Mouse (Mus musculus): Measurements from ENCODE around the gene Gm44965. TPM values are rescaled to one million over a fixed set of nuclear protein-coding genes. Genes with fewer than 3 reads are reported as not detected.
"Not testable (repeated sequence)": the region's sequence is repeated elsewhere in the genome, so short reads cannot be mapped to it uniquely, and the experiment has no call there.

Gene Gm44965
- total RNA-seq, 2 experiments from 2014 or later: 1.5 TPM; not detected in 1

DNA sequence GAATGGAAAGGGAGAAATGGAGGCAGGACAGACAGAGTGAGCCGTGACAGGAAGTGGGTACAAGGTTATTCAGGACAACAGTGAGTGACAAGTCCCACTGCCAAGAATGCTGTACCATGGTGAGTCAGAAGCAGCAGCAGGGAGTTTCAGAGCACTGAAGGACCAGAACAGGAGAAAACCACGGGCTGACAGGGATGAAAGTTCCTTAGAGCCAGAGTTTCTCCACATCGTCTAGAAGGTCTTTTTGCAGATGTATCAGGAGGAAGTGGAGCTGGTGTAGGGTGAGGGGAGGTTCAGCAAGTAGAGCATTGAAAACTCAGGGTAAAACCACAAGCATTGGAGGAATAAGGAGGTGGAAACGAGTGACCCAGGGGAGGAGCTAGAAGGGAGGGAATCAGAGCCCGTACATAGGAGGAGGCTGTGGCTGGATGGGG, 14.5 kb upstream of the Gm44965 start:
- DNase-seq: no peak

DNA sequence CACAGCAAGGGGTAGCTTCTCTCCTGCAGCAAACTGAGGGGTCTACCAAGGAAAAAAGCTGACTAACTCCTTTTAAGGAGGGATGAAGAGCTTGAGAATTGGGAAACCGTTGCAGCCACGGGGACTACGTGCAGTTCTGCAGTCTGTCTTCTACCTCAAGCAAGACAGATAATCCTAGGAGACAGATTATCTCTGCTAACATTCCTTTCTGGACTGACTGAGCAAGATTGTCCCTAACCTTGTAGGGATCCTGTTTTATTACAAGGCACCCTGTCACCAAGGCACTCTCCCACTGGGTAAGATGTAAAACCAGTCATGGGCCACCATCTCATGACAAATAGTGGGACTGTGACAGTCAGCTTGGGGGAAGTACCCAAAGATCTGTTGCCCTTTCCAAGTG, 12.5 kb upstream of the Gm44965 start:
- no peak for DNase-seq

DNA sequence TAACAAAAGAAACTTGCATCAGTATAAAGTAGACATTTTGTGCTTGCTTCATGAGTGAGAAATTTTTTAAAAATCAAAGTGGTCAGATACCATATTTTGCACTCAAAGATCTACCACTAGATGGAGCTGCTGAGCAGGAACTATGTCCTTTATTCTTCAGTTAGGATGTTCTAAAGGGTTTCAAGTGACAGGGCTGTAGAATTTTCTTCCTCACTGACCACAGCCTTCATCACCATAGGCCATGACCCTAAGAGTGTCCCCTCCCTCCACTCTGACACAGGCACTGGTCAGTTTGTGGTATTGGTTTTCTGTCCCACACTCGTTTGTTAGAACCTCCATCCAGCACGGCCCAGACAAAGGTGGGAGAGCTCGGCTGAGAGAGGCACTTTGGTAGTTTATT, 11.7 kb upstream of the Gm44965 start:
- DNase-seq: no peak

DNA sequence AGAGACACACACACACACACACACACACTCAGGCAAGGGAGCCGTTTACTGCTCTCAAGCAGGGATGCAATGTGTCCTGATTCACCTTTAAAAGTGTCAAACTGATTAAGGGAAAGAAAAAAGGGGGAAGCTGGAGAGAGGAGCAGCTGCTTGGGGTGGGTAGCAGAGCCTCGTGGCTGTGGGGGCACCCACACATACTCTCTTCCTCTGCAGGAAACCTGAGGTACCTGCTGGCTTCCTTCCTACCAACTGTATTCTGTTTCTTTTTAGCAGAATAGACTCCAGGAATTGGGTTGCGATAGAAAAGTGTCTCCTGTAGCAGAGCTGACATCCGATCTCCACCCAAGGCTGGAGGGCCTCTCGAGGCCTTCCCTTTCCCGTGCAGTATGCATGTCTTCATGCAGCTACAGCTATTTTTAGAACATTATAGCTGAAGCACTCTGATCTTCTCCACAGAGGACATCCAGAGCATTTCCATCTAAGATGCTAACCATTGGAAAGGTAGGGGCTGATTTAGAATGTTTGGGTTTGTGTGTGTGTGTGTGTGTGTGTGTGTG, 4.5 kb upstream of the Gm44965 start, which contains the start of gene Gm45021:
Gm45021 (plus strand) TSS at position 417 of the 557 bp plus-strand sequence.
- DNase-seq: no peak

DNA sequence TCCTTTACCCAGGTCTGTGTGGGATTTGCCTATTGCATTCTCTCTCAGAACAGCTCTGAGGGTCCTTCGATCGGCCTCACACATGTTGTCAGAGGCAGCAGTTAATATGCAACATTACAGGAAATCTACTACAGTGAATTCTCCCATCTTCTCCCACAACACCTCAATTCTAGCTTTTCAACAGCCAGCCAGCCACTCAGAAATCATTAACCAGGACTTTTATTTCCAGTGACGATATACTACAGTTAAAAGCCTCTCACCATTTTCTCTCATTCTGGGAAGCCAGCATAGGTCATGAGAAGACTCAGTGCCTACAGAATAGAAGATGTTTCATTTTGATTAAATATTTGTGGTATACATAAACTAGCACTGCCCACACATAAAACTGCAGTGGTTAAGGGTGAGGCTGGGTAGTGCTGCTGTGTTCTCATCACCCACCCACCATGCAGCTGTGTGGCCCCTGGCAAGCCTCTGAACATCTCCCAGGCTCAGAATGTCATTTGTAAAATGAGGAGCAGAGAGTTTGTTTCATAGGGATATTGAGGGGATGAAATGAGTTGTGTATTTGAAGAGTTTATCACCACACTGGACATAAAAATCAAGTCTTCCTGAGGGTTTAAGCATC, 2.4 kb upstream of the Gm44965 start:
- no peak for DNase-seq

DNA sequence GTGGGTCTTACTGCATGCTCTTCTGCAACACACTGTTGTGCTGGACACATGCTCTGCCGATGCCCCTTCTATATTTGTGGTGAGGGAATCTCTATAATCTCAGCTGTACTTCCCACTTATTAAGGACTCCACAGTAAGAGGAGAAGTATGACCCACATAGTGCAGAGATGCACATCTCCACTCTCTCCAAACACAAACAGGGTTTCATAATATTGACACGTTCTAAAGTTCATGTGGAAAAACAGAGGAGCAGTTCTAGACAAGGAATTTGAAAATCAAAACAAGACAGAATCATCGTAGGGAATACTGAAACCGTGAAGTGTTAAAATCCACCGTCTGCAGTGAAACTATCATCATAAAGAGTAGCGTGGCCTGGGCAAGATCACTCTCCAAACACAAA, 1.9 kb upstream of the Gm44965 start:
- no peak for DNase-seq

DNA sequence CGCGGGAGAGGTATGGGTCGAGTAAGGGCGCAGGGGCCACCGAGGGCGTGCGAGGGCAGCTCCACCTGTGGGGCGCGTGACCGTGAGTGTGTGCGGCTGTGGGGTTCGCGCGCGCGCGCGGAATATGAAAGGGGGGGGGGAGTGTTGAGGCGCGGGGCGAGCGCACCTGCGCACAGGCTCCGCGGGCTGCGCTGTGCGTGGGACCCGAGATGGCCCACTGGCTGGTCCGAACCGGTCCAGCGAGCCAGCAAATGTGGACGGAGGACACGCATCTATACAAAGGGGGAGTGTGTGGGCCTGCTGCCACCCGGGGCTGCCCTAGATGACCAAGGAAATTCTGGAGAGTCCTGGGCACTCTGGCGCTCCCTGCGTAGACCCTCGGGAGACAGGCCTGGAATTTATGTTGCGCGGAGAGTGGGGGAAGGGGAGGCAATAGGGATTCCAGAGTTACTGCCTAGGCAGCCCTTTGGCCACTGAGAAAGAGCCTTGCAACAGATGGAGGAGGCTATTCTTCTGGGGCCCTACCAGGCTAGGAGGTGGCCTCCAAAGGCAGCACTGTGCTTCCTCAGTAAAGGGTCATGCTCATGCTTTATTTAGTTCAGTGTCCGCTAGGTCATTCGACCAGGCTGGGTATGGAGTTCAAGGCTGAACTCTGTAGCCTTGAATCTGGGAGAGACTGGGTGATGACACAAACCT, 450 bp downstream of the Gm44965 start:
- DNase-seq: no peak

DNA sequence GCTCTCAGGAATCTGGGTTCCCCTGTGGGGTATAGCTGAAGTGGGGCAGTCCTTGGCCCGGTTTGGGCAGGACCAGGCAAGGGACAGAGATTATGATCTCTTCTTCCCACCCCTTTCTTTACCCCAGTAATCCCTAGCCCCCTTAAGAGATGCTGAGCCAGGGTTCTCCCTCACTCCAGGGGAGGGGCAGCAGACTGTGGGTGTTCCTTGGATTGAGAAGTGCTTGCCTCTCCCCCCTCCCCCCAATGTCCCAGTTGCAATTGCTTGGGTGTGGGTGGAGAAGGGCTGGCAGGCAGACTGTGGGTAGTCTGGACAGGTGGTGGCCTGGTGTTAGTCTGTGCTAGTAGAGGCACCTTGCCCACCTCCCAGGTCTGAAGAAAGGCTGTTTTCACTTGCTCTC, 1.5 kb downstream of the Gm44965 start:
- DNase-seq: no peak

DNA sequence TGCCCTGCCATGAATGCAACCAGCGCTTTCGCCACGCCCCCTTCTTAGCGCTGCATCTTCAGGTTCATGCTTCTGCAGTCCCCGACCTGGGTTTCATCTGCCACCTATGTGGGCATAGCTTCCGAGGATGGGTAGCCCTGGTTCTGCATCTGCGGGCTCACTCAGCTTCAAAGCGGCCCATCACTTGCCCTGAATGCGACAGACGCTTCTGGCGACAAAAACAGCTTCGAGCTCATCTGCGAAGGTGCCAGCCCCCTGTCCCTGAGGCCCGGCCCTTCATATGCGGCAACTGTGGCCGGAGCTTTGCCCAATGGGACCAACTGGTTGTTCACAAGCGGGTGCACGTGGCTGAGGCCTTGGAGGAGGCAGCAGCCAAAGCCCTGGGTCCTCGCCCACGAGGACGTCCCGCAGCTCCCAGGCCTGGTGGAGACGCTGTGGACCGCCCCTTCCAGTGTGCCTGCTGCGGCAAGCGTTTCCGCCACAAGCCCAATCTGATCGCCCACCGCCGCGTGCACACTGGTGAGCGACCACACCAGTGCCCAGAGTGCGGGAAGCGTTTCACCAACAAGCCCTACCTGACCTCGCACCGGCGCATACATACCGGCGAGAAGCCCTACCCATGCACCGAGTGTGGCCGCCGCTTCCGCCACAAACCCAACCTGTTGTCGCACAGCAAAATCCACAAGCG, 2.9 kb downstream of the Gm44965 start:
- no peak for DNase-seq

DNA sequence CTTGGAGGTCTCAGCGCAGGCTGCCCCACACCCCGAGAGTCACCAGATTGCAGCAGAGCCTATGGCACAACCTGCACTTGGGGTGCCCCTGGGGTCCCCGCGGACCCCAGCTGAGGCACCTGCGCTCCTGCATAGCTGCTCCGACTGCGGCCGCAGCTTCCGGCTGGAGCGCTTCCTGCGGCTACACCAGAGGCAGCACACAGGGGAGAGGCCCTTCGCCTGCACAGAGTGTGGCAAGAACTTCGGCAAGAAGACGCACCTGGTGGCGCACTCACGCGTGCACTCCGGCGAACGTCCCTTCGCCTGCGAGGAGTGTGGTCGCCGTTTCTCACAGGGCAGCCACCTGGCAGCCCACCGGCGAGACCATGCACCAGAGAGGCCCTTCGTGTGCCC, 3.5 kb downstream of the Gm44965 start:
- no peak for DNase-seq

DNA sequence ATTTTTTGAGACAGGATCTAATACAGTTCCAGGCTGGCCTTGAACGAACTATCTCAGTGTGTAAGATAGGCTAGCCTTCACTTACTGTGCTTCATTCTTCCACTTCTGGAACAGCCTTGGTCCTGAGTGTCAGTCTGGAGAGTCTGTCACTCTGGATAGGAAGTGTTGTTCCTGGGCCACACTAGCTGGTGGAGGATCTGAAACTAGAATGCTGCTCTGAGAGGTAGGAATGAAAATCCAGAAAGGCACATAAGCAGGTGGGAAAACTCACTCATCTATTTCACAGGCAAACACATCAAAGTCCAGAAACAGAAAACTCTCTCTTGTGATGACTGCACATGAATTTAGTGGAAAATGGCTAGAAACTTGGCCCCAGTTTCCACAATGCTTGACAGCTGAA, 6.9 kb downstream of the Gm44965 start:
- no peak for DNase-seq

DNA sequence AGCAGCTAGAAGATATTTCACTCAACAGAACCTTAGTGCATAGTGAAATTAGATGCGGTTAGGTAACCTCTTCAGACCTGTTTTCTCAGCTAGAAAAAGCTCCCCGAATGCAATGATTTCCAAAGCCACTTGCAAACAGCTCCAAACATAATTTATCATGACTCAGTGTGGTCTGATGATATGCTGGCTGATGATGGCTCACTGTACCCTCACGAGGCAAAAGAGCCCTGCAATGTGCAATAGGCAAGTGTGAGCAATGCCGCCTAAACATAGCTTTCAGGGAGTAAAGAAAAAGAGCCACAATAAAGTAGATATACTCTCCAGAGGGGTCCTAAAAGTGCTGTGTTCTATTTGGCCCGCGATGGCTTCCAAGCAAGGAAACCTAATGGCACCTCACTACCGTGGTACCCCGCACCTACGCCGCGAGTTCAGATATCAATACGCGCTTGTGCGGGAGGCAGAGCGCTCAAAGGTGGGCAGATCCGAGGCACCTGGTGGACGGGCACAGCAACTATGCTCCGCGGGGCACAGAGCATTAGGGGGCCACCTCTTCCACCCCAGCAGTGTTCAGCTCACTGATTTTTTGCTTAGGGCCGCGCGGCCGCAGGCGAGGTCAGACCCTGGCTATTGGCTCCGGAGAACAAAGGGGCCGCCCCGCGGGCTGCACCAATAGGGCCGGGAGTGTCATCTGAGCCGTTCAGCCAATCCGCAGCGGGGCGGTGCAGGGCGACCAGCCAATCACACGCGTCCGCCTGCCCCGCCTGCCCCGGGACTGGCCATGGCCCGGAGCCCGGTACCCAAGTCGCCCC, 7.7 kb downstream of the Gm44965 start, which contains the start of gene Zfp775:
Zfp775 (plus strand) TSS at position 793 of the 809 bp plus-strand sequence.
- peak; percentile 99 for DNase-seq

DNA sequence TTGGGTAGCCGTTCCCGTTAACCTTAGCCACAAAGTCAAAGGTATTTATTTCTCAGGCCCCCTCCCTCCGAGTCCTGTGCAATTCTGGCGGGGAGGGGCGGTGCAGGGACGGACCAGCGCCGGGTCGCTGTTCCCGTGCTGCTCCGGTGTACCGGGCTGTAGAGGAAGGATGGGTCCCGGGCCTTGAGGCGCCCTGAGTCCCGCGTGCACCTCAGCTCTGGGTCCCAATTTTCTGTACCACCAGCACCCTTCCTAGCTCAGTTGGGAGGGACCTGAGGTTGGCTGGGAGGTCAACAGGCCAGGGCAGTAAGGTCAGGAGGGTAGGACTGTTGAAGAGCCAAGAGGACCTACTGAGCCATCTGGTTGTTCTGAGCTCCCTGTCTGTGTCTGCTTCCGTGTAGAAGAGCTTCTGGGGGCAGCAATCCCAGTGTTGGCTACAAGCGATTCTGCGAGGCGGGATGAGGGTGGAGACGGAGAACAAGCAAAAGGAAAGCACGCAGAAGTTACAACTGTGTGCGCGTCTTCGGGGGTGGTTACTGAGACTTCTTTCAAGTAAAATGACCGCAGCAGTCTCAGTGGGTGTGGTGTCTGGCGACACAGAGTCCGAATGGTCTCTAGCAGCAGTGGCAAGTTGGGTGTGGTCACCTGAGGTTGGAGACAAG, 8.5 kb downstream of the Gm44965 start:
- DNase-seq: peak; percentile 29

DNA sequence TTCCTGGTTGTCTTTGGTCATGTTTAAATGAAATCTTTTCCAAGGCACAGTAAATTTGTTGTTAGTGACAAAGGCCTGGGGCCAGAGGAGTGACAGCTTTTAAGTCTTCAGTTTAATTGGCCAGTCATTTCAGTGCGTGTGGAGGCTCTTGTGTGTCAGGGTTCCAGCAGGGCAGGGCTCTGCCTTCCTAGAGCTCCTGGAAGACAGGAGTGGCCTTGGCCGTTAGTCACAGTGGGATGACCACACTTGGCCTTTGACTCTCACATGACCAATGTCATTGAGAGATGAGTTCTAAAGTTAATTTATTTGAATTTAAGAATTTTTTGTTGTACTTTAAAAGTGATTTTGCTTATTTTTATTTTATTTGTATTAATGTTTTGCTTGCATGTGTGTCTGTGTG, 14.4 kb downstream of the Gm44965 start:
- DNase-seq: no peak

DNA sequence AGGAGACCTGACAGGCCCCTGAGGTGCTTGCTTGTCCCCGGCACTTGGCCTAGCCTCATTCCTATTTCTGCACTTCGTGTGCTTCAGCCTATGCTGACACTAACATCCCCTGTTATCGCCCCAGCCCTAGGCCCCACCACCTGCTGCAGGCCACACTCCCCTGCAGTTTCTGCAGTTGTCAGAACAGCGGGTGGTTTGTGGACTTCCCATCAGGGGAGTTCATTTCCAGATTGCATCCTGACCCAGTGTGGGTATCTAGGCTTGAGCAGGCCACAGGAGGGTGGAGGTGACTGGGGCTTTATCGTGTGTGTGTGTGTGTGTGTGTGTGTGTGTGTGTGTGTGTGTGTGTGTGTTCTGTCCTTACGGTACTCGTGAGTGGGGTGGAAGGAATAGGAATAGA, 15.8 kb downstream of the Gm44965 start:
- no peak for DNase-seq

DNA sequence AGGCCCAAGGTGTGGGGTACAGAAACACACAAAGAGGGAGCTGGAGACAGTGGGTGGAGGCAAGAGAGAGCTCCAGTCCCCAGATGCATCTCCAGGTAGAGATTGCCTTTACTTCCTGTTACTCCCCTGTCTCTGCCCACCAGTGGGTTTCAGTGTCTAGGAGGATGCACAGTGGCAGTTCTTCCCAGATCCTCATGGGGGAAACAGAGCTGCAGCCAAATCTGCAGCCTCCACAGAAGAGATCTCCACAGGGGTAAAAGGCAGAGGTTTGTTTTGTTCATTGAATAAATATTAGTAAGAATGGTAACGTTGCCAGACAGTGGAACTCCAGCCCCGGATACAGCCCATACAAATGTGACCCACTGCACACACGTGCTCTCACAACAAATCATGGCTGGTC, 16.9 kb downstream of the Gm44965 start:
- no peak for DNase-seq

DNA sequence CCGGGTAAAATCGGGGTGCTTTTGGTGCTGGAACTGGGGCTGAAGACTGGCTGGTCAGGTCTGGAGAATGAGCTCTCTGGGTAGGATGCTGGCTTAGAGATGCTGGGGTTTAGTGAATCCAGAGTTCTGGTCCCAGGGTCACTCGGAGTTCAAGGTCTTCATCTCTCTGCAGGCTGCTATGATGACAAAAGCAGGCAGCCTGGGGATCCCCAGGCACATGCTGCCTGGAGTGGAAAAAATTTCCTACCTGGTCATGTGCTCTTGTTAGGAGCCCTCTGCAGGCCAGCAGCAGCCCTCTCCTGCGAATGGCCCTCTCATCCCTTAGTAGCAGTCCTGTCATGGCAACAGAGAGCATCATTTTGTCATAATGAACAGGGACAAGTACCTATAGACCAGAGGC, 19.7 kb downstream of the Gm44965 start:
- no peak for DNase-seq

DNA sequence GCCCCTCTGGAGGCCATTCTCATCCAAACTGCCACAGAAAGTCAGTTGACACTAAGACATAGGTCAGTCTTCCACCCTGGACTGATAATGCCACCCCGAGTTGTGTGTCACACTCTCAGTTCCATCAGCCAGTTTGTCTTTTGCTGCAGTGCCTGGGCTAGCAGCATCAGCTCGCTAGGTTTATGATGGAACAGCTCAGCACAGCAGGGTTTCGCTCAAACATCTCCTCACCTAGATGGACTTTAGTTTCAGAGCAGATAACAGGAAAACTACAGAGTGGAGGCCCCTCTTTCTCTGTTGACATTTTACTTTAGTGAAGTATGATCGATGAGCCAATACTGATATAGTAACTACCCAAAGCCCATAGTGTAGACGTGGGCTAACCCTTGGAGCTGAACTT, 21.0 kb downstream of the Gm44965 start:
- DNase-seq: no peak

DNA sequence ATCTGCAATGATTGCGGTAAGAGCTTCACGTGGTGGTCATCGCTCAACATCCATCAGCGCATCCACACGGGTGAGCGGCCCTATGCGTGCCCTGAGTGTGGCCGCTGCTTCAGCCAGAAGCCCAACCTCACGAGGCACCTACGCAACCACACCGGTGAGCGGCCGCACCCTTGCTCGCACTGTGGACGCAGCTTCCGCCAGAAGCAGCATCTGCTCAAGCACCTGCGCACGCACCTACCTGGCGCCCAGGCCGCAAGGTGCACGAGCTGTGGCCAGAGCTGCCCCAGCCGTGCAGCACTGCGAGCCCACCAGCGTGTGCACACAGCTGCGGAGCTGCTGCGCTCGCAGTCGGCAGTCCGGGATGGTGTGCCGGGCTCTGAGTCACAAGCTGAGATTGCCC, 26.3 kb downstream of the Gm44965 start:
- no peak for DNase-seq

DNA sequence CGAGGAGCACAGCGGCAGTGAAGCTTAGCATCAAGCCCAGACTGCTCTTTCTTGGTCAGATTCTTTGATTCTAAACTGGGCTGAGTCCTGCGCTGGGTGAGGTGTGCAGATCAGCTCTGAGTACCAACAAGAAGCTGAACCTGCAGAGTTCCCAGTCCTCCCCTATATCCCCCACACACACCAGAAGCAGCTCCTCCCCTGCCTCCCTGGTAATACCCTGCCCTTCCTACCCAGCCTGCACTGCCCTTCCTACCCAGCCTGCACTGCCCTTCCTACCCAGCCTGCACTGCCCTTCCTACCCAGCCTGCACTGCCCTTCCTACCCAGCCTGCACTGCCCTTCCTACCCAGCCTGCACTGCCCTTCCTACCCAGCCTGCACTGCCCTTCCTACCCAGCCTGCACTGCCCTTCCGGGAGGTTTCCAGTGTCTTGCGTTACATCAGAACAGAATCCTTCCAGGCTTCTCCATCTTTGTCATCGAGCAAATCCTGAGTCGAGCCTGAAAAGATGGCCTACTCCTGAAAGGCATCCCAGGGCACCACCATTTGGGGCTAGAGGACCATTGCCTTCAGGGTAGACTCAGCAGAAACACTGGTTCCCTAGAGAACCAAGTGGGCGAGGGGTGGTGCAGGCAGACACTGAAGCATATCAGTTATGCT, 28.6 kb downstream of the Gm44965 start:
- DNase-seq: not testable (repeated sequence)

DNA sequence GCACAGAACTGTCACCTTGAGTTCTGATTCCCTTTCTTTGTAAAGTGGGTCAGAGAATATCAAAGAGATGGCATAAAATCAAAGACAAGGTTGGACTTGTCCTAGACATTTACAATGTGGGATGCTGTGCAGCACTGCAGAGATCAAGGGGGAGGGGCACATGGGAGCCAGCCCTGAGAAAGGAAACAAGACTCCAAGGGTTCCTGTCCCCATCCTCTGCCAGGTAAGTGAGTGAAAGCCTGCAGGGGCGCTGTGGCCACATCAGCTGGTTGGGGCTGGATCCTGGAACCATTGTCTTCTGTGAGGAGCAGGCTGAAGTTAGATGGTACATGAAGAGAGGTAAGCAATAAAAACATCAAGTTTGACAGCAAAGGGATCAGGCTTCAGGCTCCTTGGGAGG, 29.7 kb downstream of the Gm44965 start:
- no peak for DNase-seq

Data from gastrocnemius, postnatal 25 days (tissue).